Mouse (Mus musculus) CH12.LX (cell line): ENCODE measurements at regions not wholly inside any gene's neighbourhood (a gene's known extent, or its start where the extent isn't known, plus 50 kb on each side); places are given as distances from the start of the nearest gene placed in this dataset.

Source experiments
- E2F4 ChIP-seq: IDR thresholded peaks from 2 replicates; pipeline ENCODE4 v1.6.1; 2011; ENCODE audit warnings: low read depth, low read length, improper control_type of control experiment; ENCODE audit not compliant: insufficient replicate concordance
- EP300 ChIP-seq: IDR thresholded peaks from 2 replicates; pipeline ENCODE4 v1.6.1; 2011; ENCODE audit warnings: low read length, improper control_type of control experiment
- UBTF ChIP-seq: IDR thresholded peaks from 2 replicates; pipeline ENCODE4 v1.6.1; 2012; ENCODE audit warnings: low read depth, mild to moderate bottlenecking, inconsistent platforms, low read length, improper control_type of control experiment, moderate library complexity
- USF1 ChIP-seq: IDR thresholded peaks from 2 replicates; pipeline ENCODE4 v1.6.1; 2014; ENCODE audit warnings: low read depth, mild to moderate bottlenecking, inconsistent platforms, low read length, improper control_type of control experiment

DNA sequence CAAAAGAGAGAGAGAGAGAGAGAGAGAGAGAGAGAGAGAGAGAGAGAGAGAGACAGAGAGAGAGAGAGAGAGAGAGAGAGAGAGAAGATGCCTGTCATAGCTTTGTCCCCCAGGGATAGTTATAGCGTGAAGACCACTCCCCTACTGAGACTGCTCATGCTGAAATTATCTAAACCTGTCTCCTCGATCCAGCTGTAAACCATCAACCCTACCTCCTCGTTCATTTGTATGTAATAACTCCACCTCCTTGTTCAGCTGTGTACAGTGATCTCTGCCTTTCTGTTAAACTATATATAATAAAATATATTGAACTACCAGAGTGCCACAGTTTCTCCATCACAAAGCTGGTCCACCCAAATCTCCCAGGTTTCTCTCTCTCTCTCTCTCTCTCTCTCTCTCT lies 53.2 kb upstream of the Cd180 start:
- no peak for TF ChIP-seq EP300
- TF ChIP-seq USF1: no peak
- TF ChIP-seq E2F4: no peak
- TF ChIP-seq UBTF: no peak
